Mouse (Mus musculus) neutrophil, adult 65 days (primary cell): ENCODE results near the gene Gpr139. TPM values are rescaled to one million over a fixed set of nuclear protein-coding genes. Genes with fewer than 3 reads are reported as not detected.

Source experiments
- total RNA-seq: library from RNA; stranded (reverse); gene quantifications from 2 replicates; pipeline ENCODE4 v1.2.4, GENCODE M21; 2023

Gene Gpr139
- not detected in 2 replicates for total RNA-seq

DNA sequence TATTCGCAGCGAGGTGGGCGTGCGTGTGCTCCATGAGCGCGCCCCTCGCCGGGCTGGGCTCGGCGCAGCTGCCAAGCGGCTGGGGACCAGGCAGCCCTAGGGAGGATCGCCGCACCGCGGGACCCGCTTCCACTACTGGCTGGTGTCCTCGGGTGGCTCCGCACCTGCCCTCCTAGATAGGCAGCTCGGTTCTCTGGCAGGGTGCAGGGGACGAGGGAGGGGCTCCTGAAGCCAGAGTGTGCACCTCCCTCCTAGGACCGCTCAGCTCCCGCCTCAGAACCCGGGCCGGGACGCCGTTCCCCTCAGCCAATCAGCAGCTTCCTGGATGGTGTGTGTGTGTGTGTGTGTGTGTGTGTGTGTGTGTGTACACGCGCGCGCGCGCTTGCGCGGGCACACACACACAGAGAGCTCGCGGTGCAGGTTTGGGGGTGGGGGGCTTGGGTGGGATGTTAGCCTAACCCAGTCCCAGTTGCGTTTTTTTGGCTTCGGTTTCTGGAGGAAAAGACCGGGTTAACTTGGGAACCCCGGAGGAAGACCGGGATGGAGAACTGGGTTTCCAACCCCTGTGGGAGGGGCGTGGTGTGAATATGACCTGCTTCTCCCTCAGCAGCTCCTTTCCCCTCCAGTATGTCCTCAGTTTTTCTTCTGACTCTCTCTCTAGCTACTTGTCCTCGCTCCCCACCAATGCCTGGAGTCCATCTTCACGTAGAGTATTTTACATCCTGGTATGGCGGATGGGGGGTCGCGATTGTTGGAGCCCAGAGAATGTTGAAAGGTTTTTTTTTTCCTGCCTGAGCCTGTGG is at the start of gene Gpr139:
TSS of gene Gpr139 (minus strand) at position 263 of the 803 bp plus-strand sequence.

Other genes with a start within 250 kb of the Gpr139 start
- gene Gprc5b, start 189.4 kb downstream of the Gpr139 start, total RNA-seq, result 0.95 and 1.2 TPM in 2 replicates